Mouse (Mus musculus): ENCODE data around the gene Arid3b. TPM values are rescaled to one million over a fixed set of nuclear protein-coding genes. Genes with fewer than 3 reads are reported as not detected.
"Not testable (repeated sequence)": the region's sequence is repeated elsewhere in the genome, so short reads cannot be mapped to it uniquely, and the experiment has no call there.

The Arid3b gene
- 1 to 10 TPM; 3.4 to 5.5 TPM for total RNA-seq (2021)
- polyA plus RNA-seq (2012; rRNA removed), result 6.9 and 8.8 TPM in 2 replicates
- long read RNA-seq, partial matches to known transcripts, result 0 of 1 reads
- long read RNA-seq, other reads (novel, unspliced or antisense), result 0 of 1 reads

- peak; percentile 95 for DNase-seq
These were observed at the start of gene Arid3b for GRCm38 (mm10) chr9:57836581-57837170. Arid3b (minus strand) TSS chr9:57836793.

DNA sequence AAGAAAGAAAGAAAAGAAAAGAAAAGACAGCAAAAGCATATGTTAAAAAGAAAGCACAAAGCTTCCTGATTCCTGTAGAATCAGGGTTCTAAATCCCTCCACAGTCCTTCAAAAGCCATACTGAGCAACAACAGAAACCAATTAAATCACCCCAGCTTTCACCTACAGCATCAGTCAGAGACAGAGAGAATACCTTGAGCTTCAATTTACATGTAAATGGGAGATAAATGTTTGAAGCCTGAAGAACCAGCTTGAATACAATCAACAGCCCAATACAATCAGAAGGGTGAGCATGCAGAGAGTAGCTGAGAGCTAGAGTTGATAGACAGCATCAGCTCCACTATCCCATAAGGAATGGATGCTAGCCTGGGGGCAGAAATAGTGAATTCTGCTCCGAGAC is 46.8 kb upstream of the Arid3b start:
- no peak for DNase-seq

DNA sequence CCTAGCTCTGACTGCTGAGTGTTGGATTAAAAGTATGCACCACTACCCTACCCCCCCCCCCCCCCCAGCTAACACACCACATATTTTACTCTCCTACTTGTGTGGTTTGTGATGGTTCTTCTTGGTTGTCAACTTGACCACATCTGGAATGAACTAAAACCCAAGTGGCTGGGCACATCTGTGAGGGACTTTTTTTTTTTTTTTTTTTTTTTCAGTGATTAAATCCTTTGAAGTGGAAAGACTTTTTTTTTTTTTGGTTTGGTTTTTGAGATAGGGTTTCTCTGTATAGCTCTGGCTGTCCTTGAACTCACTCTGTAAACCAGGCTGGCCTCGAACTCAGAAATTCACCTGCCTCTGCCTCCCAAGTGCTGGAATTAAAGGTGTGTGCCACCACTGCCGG is 45.2 kb upstream of the Arid3b start:
- not testable (repeated sequence) for DNase-seq

- DNase-seq, result no peak
These were observed 43.7 kb upstream of the Arid3b start for GRCm38 (mm10) chr9:57880278-57880677.

- DNase-seq, result no peak
These were observed 42.6 kb upstream of the Arid3b start for GRCm38 (mm10) chr9:57879213-57879612.

- DNase-seq, result no peak
These were observed 38.4 kb upstream of the Arid3b start for GRCm38 (mm10) chr9:57874994-57875393.

- DNase-seq, result peak; percentile 46
These were observed 37.5 kb upstream of the Arid3b start for GRCm38 (mm10) chr9:57874134-57874533.

DNA sequence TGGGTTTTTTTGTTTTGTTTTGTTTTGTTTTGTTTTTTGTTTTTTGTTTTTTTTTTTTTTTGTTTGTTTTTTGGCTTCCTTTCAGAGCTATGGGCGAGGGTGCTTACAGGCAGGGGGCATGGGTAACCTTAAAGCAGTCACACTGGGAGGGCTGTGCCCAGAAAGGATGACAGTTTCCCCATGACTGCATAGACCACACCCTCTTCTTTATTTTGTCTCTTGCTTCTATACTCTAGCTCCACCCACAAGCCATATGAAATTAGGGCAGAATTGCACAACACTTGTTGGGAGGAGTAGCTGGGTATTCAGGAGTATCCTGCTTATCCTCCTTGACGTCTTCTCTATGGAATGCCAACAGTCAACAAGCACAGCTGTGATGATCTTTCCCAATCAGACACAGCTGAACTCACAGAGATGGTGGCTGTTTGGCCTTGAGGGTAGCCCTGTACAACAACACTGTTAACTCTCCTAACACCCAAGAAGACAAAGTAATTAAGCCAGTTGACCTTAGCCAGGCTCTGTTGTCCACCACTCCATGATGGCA is 33.8 kb upstream of the Arid3b start:
- no peak for DNase-seq

DNA sequence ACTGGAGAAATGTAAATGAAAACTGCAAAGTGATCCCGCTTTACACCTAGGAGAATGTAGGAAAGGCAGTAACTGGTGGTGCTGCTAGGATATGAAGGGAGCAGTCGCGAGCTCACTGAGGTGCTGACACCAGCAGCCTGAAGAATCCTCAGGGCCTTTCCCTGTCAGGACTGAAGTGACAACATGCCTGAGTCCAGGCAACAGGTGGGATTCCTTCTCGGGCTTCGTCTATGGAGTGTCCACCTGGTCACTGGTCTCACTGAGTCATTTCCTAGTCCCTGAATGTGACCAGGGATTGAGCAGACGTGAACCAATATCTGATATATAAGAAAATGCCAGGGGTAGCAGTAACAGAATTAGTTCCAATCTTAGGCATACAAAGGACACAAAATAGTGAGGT is 32.2 kb upstream of the Arid3b start:
- no peak for DNase-seq

DNA sequence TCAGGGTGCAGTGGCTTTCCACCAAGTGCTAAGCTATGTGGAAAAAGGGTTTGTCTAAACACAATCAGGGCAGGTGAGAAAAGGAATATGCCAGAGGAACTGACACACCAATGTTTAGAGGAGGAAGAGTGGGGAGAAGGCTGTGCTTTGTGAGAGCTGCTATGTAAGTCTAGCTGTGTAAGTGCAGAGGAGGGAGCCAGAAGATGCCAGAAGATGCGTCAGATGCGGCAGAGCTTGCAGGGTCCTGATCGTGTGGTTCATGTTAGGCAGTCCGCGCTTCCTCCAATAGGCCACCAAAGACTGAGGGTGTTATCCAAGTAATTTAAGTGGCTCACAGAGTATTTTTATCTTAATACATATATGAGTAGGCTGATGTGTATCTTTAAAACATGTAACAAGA is 31.3 kb upstream of the Arid3b start:
- no peak for DNase-seq

- DNase-seq, result no peak
These were observed 30.6 kb upstream of the Arid3b start for GRCm38 (mm10) chr9:57867236-57867635.

GRCm38 (mm10) chr9:57866530-57866929 is 29.9 kb upstream of the Arid3b start:
- no peak for DNase-seq

GRCm38 (mm10) chr9:57864336-57864735 is 27.7 kb upstream of the Arid3b start:
- no peak for DNase-seq

- peak; percentile 81 for DNase-seq
These were observed 25.4 kb upstream of the Arid3b start for GRCm38 (mm10) chr9:57861951-57862471.

- no peak for DNase-seq
These were observed 19.9 kb upstream of the Arid3b start for GRCm38 (mm10) chr9:57856456-57856855.

DNA sequence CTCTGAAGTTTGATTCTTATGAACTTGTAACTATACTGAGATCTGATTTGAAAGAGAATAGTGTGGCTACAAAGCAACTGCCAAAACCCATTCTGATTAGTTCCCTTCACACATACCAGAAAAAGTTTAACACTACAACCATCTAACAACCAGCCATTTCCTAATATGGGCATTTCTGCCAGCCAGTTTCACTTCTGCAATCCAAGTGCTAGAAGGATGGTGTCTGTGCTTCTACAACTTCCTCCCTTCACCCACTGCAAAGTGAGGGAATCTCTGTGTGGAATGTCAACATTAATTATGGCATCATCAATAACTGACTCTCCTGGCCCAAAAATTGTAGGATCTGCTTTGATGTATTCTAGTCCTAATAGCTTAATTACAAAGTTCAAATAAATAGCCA is 17.7 kb upstream of the Arid3b start:
- DNase-seq, result no peak

DNA sequence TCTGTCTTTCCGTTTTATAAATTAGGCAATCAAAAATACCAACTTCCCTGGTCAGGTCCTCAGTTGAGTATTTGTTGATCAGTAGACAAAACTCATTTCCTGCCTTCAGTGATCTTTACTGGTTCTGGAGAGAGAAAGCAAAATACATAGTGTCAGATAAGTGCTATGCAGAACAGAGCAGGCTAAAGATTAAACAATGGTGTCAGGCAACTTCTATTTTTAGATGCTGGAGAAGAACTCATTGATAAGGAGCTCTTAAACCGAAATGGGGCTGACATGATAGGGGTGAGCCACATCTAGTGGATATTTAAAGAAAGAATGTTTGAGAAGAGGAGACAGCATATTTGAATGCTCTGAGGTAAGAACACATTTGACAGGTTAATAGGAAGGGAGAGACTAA is 2.4 kb upstream of the Arid3b start:
- no peak for DNase-seq

GRCm38 (mm10) chr9:57835841-57836514 is 615 bp downstream of the Arid3b start:
- DNase-seq, result peak; percentile 23

DNA sequence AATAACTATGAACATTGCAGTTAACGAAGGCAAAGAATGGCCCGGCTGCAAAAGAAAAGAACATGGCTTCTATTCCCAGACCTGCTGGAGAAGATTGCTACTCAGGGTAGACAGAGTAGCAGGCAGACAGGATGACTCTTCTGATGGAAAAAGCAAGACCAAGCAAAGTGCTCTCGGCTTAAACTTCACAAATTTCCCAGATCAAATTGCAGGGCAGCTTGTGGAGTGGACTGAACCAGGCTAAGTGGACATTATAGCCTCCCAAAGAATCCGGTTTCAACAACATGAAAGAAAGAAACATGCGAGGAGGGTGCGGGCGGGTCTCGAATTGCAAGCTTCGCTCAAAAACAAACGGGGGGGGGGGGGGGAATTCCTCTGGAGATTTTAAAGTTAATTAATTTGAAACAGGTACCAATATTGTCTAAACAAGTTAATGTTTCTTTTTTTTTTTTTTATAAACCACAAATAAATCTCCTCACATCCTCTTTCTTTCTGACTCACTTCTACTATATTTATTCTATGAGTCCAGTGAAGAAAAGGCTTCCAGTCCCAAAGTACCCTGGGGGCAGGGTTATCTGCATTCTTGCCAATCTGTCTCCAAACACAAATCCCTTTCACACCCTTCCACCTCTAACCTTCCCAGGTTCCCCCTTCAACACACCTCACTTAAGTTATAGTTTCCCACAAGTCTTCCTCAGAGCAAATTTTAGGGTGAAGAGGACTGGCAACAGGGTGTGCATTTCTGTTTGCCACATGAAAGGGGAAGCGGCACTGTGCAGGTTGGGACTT is 1.8 kb downstream of the Arid3b start:
- no peak for DNase-seq

DNA sequence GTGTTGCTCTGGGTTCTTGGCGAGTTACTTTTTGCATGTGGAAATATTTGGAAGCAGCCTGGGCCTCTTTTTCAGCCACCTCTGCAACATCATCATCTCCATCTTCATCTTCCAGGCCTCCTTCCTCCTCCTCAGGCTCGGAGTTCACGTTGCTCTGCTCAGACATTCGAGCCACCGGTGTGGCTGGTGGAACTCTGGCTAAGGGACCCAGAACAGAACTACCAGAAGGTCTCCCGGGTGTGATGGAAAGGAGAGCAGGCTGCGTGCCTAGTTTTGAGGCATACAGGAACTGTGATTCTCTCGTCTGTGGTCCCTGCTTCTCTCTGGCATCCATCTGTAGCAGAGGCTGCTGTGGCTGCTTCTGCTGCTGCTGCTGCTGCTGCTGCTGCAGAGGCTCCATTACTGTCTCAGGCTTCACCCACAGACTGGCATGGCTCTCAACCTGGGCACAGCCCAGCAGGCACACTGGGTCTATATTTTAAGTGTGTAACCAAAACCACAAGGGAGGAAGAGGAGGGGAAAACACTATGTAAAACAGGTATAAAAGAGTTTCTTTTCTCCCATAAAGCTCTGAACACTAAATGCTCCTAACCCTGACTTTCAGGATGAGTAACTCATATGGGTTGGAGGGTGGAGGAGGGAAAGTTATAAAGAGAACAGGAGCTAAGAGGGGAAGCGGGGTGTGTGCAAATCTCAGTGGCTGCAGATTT is 2.7 kb downstream of the Arid3b start:
- DNase-seq, result no peak

GRCm38 (mm10) chr9:57831267-57832082 is 5.1 kb downstream of the Arid3b start:
- DNase-seq, result peak; percentile 99

Data from adrenal gland, adult 2 months (tissue).